Mouse (Mus musculus) bone marrow macrophage, adult 2 months (primary cell): Measurements from ENCODE around the gene B3galt4. TPM values are rescaled to one million over a fixed set of nuclear protein-coding genes. Genes with fewer than 3 reads are reported as not detected.
A peak's percentile ranks its signal among the peaks of the same experiment; 100 is the strongest.
"Not testable (repeated sequence)": the region's sequence is repeated elsewhere in the genome, so short reads cannot be mapped to it uniquely, and the experiment has no call there.

Experiments used
- H3K27ac ChIP-seq: 2 replicates; pipeline ENCODE4 v1.5.1; 2012; ENCODE audit warnings: low read depth, low read length; ENCODE audit not compliant: insufficient read depth
- H3K4me1 ChIP-seq: 2 replicates; pipeline ENCODE4 v1.6.1; 2012; ENCODE audit warnings: low read length; ENCODE audit not compliant: control insufficient read depth, insufficient read depth
- H3K4me3 ChIP-seq: 2 replicates; pipeline ENCODE4 v1.5.1; 2012; ENCODE audit warnings: mild to moderate bottlenecking, low read length, moderate library complexity; ENCODE audit not compliant: insufficient read depth
- CTCF ChIP-seq: IDR thresholded peaks from 2 replicates; pipeline ENCODE4 v1.5.1; 2012; ENCODE audit warnings: low read depth, mild to moderate bottlenecking, low read length, moderate library complexity
- POLR2A ChIP-seq: IDR thresholded peaks from 2 replicates; pipeline ENCODE4 v1.6.1; 2012; ENCODE audit warnings: mild to moderate bottlenecking, low read depth, low read length, borderline replicate concordance
- polyA plus RNA-seq: library from polyadenylated mRNA; stranded (reverse); fragments of >200 nt; gene quantifications from 2 replicates; pipeline ENCODE4 v1.2.4, GENCODE M21; 2012; ENCODE audit not compliant: missing spikeins, insufficient read depth, insufficient read length

The B3galt4 gene
- polyA plus RNA-seq, 1 experiment: 8.7 TPM

- TF ChIP-seq POLR2A: no peak
Measured at GRCm38 (mm10) chr17:33913264-33913663, 38.0 kb downstream of the B3galt4 start.

GRCm38 (mm10) chr17:33911813-33912414 lies 39.4 kb downstream of the B3galt4 start:
- Histone ChIP-seq H3K4me3 (no peak overlapping the region), H3K27ac (no peak overlapping the region), H3K4me1 (peaks cover 8% of the 10 kb centered on the region)
- TF ChIP-seq POLR2A: no peak
- no peak for TF ChIP-seq CTCF

More at GRCm38 (mm10) chr17:33913264-33913663, 38.0 kb downstream of the B3galt4 start:
- Histone ChIP-seq H3K4me1 (peaks cover 6% of the 10 kb centered on the region), H3K4me3 (no peak overlapping the region), H3K27ac (no peak overlapping the region)

DNA sequence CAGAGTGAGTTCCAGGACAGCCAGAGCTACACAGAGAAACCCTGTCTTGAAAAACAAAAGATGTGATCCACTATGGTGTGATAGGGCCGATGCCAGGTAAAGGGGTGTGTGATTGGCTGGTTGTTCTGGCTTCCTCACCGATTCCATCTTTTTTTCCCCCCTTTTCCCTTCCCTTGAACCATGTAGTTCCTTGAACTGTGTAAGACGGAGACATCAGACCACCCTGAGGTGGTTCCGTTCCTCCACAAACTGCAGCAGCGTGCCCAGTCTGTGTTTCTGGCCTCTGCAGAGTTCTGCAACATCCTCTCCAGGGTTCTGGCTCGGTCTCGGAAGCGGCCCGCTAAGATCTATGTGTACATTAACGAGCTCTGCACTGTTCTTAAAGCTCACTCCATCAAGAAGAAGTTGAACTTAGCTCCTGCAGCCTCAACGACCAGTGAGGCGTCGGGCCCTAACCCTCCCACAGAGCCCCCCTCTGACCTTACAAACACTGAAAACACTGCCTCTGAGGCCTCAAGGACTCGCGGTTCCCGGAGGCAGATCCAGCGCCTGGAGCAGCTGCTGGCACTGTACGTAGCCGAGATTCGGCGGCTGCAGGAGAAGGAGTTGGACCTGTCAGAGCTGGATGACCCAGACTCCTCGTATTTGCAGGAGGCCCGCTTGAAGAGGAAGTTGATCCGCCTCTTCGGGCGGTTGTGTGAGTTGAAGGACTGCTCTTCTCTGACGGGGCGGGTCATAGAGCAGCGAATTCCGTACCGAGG lies 40.1 kb downstream of the B3galt4 start:
- H3K27ac ChIP-seq: no peak overlapping the region
- TF ChIP-seq CTCF (no peak), POLR2A (no peak)
- H3K4me3 ChIP-seq: no peak overlapping the region
- H3K4me1 ChIP-seq: peaks cover 8% of the 10 kb centered on the region

DNA sequence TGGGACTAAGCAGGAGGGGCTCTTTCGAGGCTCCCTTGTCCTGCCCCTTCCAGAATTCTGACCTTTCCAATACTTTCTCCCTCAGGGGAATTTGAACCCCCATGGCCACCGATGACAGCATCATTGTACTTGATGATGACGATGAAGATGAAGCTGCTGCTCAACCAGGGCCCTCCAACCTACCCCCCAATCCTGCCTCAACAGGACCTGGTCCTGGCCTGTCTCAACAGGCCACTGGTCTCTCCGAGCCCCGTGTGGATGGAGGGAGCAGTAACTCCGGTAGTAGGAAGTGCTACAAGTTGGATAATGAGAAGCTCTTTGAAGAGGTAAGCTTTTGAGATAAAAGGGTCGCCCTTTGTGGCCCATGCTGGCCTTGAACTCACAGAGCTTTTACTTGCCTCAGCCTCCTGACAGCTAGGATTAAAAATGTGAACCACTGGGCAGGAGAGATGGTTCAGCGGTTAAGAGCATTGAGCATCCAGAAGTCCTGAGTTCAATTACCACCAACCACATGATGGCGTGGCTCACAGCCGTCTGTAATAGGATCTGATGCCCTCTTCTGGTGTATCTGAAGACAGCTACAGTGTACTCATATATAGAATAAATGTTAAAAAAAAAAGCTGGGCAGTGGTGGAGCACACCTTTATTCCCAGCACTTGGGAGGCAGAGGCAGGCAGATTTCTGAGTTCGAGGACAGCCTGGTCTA lies 40.8 kb downstream of the B3galt4 start:
- TF ChIP-seq CTCF: no peak
- no peak for TF ChIP-seq POLR2A
- H3K27ac ChIP-seq: peak overlapping the region; percentile 82; the same call in 1 of the 2 replicates

GRCm38 (mm10) chr17:33909869-33910250 lies 41.4 kb downstream of the B3galt4 start:
- H3K4me1 ChIP-seq: peaks cover 6% of the 10 kb centered on the region
- peak overlapping the region; percentile 96 for H3K4me3 ChIP-seq
- TF ChIP-seq CTCF: no peak
- peak overlapping the region; percentile 82 for H3K27ac ChIP-seq

More for the DNA sequence above, 40.8 kb downstream of the B3galt4 start:
- peaks cover 8% of the 10 kb centered on the region for H3K4me1 ChIP-seq
- H3K4me3 ChIP-seq: peak overlapping the region; percentile 96

DNA sequence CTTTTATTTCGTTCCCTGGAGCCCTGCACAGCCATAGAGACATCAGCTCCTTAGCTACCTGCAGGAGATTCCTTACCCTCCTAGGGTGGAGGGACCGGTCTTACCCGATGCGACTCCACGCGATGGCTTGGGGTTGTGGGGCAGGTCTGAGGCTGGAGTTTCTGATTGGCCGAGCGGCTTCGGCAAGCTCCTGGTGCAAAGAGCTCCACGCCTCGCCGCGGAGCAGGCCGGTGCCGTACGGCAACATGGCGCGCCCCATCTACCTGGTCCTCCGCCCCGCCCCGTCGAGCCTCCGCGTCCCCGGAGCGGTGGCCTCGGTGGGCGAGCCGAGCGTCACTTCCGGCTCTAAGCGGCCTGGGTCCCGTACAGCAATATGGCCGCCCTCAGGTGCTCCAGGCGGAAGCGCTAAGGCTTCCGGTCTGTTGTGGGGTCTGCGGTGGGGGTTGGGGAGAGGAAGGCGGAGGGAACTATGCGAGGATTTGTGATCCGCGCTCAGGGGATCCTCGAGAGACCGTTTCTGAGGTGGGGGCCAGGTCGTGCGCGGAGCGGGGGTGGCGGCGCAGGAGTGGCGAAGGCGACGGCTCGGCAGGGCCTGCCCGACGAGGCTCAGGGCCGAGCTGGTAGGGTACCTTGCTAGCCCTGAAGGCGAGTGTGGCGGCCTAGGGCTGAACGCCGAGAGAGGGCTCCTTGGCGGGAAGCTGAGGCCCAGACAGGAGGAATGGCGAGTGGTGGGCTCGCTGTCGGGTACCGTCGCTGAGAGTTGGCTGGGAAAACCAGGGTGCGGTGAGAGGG lies 42.0 kb downstream of the B3galt4 start, which contains the start of gene Daxx:
Daxx (plus strand) TSS at position 338 of the 792 bp plus-strand sequence.
- H3K4me1 ChIP-seq: peaks cover 6% of the 10 kb centered on the region
- peak within 1 kb of the TSS; percentile 96 for H3K4me3 ChIP-seq
- TF ChIP-seq CTCF (no peak), POLR2A (no peak)
- H3K27ac ChIP-seq: peak within 1 kb of the TSS; percentile 82

DNA sequence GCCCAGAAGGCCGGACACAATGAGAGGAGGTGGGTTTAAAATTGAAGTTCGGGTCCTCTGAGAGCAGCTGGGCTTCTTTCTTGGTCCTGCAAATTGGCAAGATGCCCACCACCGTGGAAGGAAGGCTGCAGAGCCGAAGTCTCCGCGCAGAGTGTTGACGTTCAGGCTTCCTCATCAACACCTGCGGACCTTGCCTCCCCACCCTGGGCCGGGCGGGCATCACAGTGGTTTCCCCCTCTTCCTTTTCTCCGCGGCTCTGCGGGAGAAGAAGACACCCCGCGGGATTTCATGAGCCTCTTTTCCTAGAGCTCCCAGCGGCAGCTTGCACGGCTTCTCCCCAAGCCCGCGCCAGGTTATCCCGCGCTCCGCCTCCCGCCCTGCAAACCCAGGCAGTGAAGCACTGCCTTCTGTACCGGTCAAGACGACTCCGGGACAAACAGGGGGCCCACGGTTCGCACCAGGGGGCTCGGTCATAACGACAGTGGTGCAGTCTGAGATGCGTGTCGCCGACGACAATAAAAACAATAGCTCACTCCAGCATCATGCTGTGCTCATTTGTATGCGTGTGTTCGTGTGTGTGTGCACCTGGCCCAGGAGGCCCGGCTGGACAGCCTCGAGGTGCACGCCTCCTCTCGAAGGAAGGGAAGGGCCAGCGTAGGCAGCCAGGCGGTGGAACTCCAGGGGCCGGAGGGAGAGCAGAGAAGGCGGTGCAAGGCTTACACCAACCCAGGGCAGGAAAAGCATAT lies 42.8 kb downstream of the B3galt4 start:
- TF ChIP-seq CTCF (no peak), POLR2A (no peak)
- peak overlapping the region; percentile 40 for H3K27ac ChIP-seq
- peak overlapping the region; percentile 74 for H3K4me3 ChIP-seq
- peaks cover 12% of the 10 kb centered on the region for H3K4me1 ChIP-seq

DNA sequence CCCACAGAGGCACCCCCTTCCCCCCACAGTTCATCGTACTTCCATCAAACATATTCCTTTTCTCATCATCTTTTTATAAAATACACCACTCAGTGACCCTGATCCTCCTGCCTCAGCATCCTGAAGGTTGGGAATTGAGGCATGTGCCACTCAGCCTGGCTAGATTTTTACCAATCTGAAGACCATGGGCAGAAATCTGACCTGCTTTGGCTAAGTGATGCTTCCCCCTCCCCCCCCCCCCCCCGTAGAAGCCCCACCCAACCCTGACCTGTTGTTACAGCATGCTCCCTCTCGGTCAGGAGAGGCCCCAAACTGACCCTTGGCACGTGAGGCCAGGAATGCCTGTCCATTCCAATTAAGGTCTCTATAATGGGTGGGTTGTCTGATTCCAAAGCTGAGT lies 46.5 kb downstream of the B3galt4 start, which contains the start of gene Platr17:
Platr17 (plus strand) TSS at position 301 of the 400 bp plus-strand sequence.
- H3K4me1 ChIP-seq: peaks cover 22% of the 10 kb centered on the region
- H3K27ac ChIP-seq, H3K4me3 ChIP-seq: not testable (repeated sequence)

GRCm38 (mm10) chr17:33903911-33904651 lies 47.2 kb downstream of the B3galt4 start:
- not testable (repeated sequence) for H3K4me3 ChIP-seq, H3K27ac ChIP-seq
- H3K4me1 ChIP-seq: peaks cover 22% of the 10 kb centered on the region
